Mouse (Mus musculus): Measurements from ENCODE around the gene Ift74. TPM values are rescaled to one million over a fixed set of nuclear protein-coding genes. Genes with fewer than 3 reads are reported as not detected.

The Ift74 gene
- total and polyA plus RNA-seq, 2 experiments from 2014 or later: 31.2 to 33.4 TPM

GRCm38 (mm10) chr4:94737326-94738295 lies 123.3 kb downstream of the Ift74 start:
- ATAC-seq (no peak), DNase-seq (no peak)
- H3K36me3 ChIP-seq (ENCODE audit: insufficient read depth): no peaks in the 10 kb centered on the region
- H3K27ac ChIP-seq (ENCODE audit: low read depth, low read length): no peak overlapping the region
- TF ChIP-seq CTCF (IDR thresholded peaks at IDR 0.05; ENCODE audit: low read depth): no peak
- no peak overlapping the region for H3K4me3 ChIP-seq (ENCODE audit: low read depth, low read length)
- no peak overlapping the region for H3K4me2 ChIP-seq (ENCODE audit: low read depth)
- H3K4me1 ChIP-seq (ENCODE audit: insufficient read depth): no peaks in the 10 kb centered on the region
- H3K27me3 ChIP-seq (ENCODE audit: insufficient read depth, low read length): no peaks in the 10 kb centered on the region
- WGBS: 74% methylated on average over 5 of the region's 5 CpGs
- no peaks in the 10 kb centered on the region for H3K9me3 ChIP-seq (ENCODE audit: low read length)
- no peak overlapping the region for H3K9ac ChIP-seq

GRCm38 (mm10) chr4:94738838-94739731 lies 124.8 kb downstream of the Ift74 start, which contains the start of gene Tek:
Gene Tek, plus strand, starts transcription at chr4:94739289.
- H3K27ac ChIP-seq (ENCODE audit: low read depth, low read length): no peak within 1 kb of the TSS
- no peaks in the 10 kb centered on the region for H3K4me1 ChIP-seq (ENCODE audit: insufficient read depth)
- H3K36me3 ChIP-seq (ENCODE audit: insufficient read depth): no peaks in the 10 kb centered on the region
- no peaks in the 10 kb centered on the region for H3K27me3 ChIP-seq (ENCODE audit: insufficient read depth, low read length)
- ATAC-seq: no peak
- 67% methylated on average over 16 of the region's 16 CpGs for whole genome bisulfite sequencing
- no peak within 1 kb of the TSS for H3K9ac ChIP-seq
- H3K4me3 ChIP-seq (ENCODE audit: low read depth, low read length): no peak within 1 kb of the TSS
- H3K9me3 ChIP-seq (ENCODE audit: low read length): no peaks in the 10 kb centered on the region
- no peak for DNase-seq
- no peak within 1 kb of the TSS for H3K4me2 ChIP-seq (ENCODE audit: low read depth)
- TF ChIP-seq CTCF (IDR thresholded peaks at IDR 0.05; ENCODE audit: low read depth): no peak

- no peaks in the 10 kb centered on the region for H3K9me3 ChIP-seq (ENCODE audit: low read length)
- no peaks in the 10 kb centered on the region for H3K27me3 ChIP-seq (ENCODE audit: insufficient read depth, low read length)
- no peak overlapping the region for H3K27ac ChIP-seq (ENCODE audit: low read depth, low read length)
- no peaks in the 10 kb centered on the region for H3K4me1 ChIP-seq (ENCODE audit: insufficient read depth)
- H3K4me2 ChIP-seq (ENCODE audit: low read depth): no peak overlapping the region
- no peak overlapping the region for H3K9ac ChIP-seq
- H3K36me3 ChIP-seq (ENCODE audit: insufficient read depth): no peaks in the 10 kb centered on the region
- TF ChIP-seq CTCF (IDR thresholded peaks at IDR 0.05; ENCODE audit: low read depth): no peak
- ATAC-seq (no peak), DNase-seq (no peak)
- no peak overlapping the region for H3K4me3 ChIP-seq (ENCODE audit: low read depth, low read length)
- 88% methylated on average over 1 of the region's 1 CpGs for WGBS
Observed at GRCm38 (mm10) chr4:94741824-94742223, 127.5 kb downstream of the Ift74 start.

MicroRNAs within 50 kb of the gene (microRNA counts, 519-probe panel; counts per million panel counts)
- 4,563 counts per million, percentile 61 among the panel's probes with 10 or more counts for microRNA mmu-miR-872

Small RNAs within 50 kb of the gene (microRNA-seq; reads per million reads assigned to microRNA genes)
- gene Mir872: 2,384 to 3,854 reads per million in 2 experiments

Other genes with a start within 250 kb of the Ift74 start
- not detected in 2 replicates for gene Gm10306, start 57.9 kb upstream of the Ift74 start, total RNA-seq (2014; rRNA removed)
- 0.34 TPM in 1 of 2 replicates, not detected in the other for gene Gm10306, start 57.9 kb upstream of the Ift74 start, polyA plus RNA-seq (2015; fragmentation: Nextera tagmentation; extraction: Ambion mirVana)
- 12.3 and 13.1 TPM in 2 replicates for gene Caap1, start 57.7 kb upstream of the Ift74 start, total RNA-seq (2014; rRNA removed)
- 10.7 and 11.4 TPM in 2 replicates for gene Caap1, start 57.7 kb upstream of the Ift74 start, polyA plus RNA-seq (2015; fragmentation: Nextera tagmentation; extraction: Ambion mirVana)
- gene Plaa, start 11.2 kb upstream of the Ift74 start, total RNA-seq (2014; rRNA removed): 81.4 and 111 TPM in 2 replicates
- 63.3 and 74.3 TPM in 2 replicates for gene Plaa, start 11.2 kb upstream of the Ift74 start, polyA plus RNA-seq (2015; fragmentation: Nextera tagmentation; extraction: Ambion mirVana)
- gene Lrrc19, start 35.7 kb downstream of the Ift74 start, total RNA-seq (2014; rRNA removed): not detected in 2 replicates
- 0.19 TPM in 1 of 2 replicates, not detected in the other for gene Lrrc19, start 35.7 kb downstream of the Ift74 start, polyA plus RNA-seq (2015; fragmentation: Nextera tagmentation; extraction: Ambion mirVana)
- 7.1 and 10.4 TPM in 2 replicates for gene Tek, start 124.8 kb downstream of the Ift74 start, total RNA-seq (2014; rRNA removed)
- gene Tek, start 124.8 kb downstream of the Ift74 start, polyA plus RNA-seq (2015; fragmentation: Nextera tagmentation; extraction: Ambion mirVana): 6.1 and 6.8 TPM in 2 replicates